Mouse (Mus musculus): Measurements from ENCODE around the gene Pycr1. TPM values are rescaled to one million over a fixed set of nuclear protein-coding genes. Genes with fewer than 3 reads are reported as not detected.

Pycr1 gene
- polyA plus RNA-seq (2012; ENCODE audit: low replicate concordance): 1.2 and 1.3 TPM in 2 replicates

DNA sequence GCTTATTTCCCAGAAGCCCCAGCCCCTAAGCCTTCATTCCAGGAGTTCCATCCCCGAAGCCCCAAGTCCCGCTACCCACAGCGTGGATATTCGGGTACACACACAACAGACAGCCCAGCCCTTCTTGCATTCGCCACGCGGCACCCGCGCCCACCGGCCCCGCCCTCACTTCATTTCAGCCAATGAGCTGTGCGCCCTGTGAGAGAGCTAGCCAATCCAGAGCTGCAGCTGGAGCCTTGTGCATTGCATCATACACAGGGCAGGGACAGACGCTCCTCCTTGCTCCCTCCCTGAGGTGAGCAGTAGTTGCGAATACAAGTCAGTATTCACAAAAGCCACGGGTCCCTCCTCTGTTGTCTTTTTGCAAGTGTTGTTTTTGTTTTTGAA is at the start of gene Pycr1:
TSS of gene Pycr1 (minus strand) at position 169 of the 387 bp plus-strand sequence.

DNA sequence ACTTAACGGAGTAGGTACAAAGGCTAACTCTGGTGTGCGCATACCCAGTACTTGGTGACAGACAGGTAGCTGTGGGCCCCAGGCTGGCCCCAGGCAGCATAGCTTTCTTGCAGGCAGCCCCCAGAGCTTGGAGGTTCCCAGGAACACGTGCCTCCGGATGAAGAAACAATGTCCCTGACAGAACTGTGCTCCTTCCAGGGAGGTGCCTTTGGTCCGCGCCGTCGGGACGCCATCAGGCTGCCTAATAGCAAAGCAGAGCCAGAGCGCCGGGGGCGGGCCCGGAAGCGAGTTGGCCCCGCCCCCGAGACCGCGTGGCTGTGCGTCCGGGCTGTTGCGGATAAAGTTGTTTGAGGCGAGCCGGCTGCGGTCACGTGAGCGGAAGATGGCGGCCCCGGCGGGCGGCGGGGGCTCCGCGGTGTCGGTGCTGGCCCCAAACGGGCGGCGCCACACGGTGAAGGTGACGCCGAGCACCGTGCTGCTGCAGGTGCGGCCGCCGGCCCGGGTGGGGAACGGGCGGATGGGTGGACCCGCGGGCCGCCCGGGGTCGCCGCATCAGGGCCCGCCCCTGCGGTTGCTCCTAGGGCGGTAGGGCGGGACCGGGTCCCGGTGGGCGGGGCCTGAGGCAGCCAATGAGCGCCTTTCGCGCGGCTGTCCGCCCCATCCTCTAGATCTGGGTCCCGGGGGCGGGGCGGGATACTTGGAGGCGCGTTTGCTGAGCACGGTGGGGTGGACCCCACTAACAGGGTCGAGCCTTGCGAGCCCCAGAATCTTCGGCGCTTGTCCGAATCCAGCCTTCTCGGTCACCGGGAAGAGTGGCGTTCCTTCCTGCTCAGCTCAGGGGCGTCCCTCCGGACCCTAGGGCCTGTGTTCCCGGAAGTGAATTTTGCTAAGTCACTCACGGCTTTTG is 29.4 kb upstream of the Pycr1 start, which contains the start of gene Aspscr1:
TSS of gene Aspscr1 (plus strand) at position 287 of the 907 bp plus-strand sequence.

DNA sequence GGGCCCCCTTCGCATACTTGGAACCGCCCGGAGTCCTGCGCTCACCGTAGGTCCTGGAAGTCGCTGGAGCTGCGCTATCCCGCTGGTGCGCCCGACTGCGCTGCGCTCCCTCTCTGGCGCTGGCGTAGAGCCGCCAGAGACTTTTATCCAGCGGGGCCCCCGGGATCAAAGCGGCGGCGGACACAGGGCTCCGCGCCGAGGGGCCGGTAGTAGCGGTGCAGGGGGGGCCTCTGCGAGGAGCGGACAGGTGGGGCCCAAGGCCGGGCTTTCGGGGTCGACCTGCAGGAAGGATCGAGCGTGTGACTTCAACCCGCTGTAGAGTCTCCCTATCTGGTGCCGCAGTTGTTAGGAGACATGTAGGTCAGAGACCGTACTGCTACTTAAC is 17.5 kb upstream of the Pycr1 start, which contains the start of gene Notum:
TSS of gene Notum (minus strand) at position 100 of the 385 bp plus-strand sequence.

DNA sequence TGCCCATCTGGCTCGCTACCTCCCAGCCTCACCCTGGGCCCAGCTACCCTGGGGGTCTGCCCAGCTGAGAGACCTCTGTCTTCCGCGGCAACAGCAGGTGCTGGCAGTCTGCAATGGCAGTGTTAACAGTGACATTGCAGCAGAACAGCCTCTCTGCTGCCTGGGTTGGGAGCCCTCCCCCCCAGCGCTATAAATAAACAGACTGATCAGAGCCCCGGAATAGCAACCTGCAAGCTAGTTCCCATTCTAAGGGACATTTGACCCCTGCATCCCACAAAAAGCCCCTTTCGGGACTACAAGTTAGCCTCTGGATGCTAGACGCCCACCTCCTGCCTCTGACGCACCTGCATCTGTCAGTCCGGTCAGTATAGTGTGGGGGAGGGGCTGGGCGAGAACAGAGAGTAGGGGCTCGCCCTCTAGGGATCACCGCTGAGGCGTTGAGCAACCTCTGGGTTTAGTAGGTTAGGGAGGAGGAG is 4.5 kb upstream of the Pycr1 start, which contains the start of gene Myadml2:
TSS of gene Myadml2 (minus strand) at position 158 of the 476 bp plus-strand sequence.

DNA sequence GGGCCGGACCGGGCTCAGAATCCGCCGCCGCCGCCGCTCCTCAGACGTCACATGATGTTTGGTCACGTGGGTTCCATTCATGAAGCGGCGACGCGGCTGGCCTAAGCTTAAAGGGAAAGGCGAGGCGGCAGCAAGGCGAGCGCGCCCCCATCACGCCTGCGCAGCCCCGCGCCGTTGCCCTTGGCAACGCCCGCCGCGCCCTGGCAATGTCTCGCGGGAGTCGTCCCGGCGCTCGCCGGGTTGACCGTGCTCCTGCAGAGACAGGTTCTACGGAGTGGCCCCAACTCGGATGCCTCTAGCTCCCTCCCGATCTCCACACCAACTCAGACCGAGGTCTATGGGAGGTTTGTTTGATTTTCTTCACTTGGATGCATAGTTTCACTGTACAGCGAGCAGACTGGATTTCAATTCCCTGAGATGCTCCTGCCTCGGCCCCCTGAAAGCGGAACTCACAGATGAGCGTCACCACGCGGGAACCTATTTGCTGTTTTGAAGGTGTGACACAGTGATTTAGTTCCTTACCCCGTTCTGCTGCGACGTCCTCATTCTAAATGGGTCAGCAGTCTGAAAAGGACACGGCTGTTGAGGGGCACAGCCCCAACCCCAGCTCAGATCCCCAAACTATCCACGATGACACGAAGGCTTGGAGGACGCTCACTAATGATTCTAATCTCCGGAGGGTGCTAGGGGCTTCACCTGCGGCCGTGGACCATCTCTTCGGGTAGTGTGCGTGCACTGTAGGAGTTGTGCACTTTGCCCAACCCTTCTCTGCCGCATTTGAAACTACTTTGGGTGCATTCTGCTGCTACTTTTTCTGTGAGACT is 9.8 kb downstream of the Pycr1 start, which contains the start of gene Mafg:
TSS of gene Mafg (minus strand) at position 81 of the 824 bp plus-strand sequence.

DNA sequence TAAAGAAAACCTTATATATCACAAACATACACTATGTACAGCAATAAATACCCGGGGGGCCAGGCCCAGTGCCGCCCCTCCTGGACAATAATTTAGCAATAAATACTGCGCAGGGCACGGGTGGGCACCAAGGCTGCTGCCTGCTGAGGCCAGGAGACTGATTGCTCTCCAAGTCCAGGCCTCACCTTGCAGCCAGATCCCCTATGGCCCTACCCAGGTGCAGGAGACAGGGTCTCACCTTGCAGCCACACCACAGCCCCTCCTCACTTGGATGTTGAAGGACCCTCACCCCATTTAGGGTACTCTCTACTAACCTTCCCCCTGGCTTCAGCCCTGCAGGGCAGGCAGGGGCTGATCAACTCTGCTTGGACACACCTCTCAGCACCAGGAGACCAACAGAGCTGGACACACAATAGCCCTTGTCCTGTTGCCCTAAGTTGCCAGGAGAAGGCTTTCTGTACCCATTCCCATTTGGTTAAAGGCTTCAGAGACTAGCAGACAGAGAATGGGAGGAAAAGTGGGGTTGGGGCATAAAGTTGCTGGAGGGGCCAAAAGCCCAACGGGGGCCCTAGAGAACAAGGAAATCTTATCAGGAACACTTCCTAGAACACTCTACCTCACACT is 18.3 kb downstream of the Pycr1 start, which contains the start of gene Sirt7:
TSS of gene Sirt7 (minus strand) at position 89 of the 624 bp plus-strand sequence.

DNA sequence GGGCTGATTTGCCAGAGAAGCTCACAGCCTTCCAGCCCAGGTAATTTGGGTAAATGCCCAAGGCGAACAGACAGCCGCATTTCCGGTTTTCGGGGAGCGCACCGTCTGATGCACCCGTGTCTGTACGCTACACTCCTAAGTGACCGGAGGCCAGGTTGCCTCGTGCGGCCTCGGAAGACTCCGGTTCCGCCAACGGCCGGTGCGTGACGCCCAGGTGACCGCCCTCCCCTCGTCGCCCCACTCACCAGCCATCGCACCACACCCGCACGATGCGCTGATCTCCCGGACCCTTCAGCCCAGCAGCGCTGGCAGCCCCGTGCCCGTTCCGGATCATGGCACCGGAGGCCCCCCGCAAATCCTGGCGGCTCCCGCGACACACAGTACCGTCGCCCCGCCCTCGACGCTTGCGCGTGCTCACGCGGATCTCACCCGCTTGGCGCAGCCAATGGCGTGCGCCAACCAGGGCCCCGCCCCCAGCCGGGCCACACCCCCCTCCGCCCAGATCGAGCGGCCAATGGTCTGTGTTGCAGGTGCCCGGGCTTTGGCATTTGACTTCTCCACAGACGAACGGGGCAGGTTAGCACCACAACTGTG is 26.0 kb downstream of the Pycr1 start, which contains the start of gene Pcyt2:
TSS of gene Pcyt2 (minus strand) at position 418 of the 594 bp plus-strand sequence.

DNA sequence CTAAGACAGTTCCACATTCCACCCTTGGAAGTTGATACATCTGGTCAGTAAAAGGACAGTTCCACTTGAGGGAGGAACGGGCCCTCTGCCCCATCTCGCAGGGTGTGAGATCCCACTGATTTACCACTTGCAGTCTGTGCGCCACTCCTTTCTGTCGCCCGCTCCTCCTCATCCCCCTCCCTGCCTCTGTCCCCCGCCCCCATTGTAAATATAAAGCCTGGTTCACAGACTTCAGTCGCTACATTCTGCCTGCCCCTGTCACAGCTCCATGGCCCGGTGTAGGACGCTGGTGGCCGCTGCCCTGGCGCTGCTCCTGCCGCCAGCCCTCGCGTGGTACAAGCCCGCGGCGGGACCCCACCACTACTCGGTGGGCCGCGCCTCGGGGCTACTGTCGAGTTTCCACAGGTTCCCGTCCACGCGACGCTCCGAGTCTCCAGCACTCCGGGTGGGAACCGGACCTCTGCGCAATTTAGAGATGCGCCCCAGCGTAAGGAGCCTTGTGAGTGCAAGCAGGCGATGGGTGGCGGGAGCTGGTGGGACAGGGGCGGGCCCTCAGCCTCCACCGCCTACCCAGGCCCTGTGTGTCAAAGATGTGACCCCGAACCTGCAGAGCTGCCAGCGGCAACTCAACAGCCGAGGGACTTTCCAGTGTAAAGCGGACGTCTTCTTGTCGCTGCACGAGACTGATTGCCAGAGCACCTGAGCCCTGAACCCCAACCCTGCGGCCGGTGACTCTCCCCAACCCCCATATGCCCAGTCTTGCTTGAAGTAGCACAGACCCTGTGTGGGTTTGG is 35.1 kb downstream of the Pycr1 start, which contains the start of gene Npb:
TSS of gene Npb (plus strand) at position 237 of the 794 bp plus-strand sequence.

DNA sequence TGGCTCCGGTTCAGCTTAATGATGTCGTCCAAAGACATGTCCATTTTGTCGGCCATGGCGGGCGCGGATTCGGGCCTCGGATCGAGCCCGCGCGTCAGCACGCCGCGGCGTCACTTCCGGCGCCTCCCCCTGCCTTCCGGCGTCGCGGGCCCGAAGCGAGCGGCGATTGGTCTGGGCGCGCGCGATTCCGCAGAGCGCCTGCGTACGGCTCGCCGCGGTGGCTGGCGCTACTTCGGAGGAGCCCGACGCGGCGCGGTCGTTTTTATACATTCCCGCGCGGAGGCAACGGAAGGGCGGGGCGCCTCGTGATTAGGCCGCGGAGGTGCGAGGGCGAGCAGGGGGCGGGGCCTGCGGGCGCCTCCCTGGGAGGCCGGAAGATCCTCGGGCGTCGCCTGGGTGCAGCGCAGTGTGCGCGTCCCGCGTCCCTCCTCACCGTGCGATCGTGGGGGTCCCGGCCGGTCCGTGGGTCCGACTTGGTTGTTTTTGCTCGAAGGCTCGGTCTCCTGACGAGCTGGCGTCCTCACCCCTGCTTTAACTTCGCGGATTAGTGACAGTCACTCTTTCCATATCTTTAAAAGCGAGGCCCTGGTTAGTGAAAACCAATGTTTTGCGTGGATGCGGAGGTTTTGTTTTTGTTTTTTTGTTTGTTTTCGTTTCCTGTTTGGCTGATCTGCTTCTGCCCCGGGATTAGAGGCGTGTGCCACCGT is 45.1 kb downstream of the Pycr1 start, which contains the start of the genes Alyref and Anapc11:
TSS of gene Alyref (minus strand) at position 83 of the 707 bp plus-strand sequence.
TSS of gene Anapc11 (plus strand) at position 139 of the 707 bp plus-strand sequence.

Other genes with a start within 250 kb of the Pycr1 start
- 61.4 and 65.9 TPM in 2 replicates for gene Nploc4, start 206.1 kb downstream of the Pycr1 start, polyA plus RNA-seq (2012; ENCODE audit: low replicate concordance)
- 0.07 TPM in 1 of 2 replicates, not detected in the other for gene Tspan10, start 201.1 kb downstream of the Pycr1 start, polyA plus RNA-seq (2012; ENCODE audit: low replicate concordance)
- gene Pde6g, start 190.3 kb downstream of the Pycr1 start, polyA plus RNA-seq (2012; ENCODE audit: low replicate concordance): 0.13 and 0.58 TPM in 2 replicates
- gene Oxld1, start 185.7 kb downstream of the Pycr1 start, polyA plus RNA-seq (2012; ENCODE audit: low replicate concordance): 10.5 and 12.8 TPM in 2 replicates
- gene Ccdc137, start 185.7 kb downstream of the Pycr1 start, polyA plus RNA-seq (2012; ENCODE audit: low replicate concordance): 20.5 and 30.8 TPM in 2 replicates
- 27.3 and 31.8 TPM in 2 replicates for gene Arl16, start 176.2 kb downstream of the Pycr1 start, polyA plus RNA-seq (2012; ENCODE audit: low replicate concordance)
- 130 and 185 TPM in 2 replicates for gene Mrpl12, start 159.2 kb downstream of the Pycr1 start, polyA plus RNA-seq (2012; ENCODE audit: low replicate concordance)
- gene Slc25a10, start 151.9 kb downstream of the Pycr1 start, polyA plus RNA-seq (2012; ENCODE audit: low replicate concordance): 27.5 and 43.7 TPM in 2 replicates
- gene Gcgr, start 113.1 kb downstream of the Pycr1 start, polyA plus RNA-seq (2012; ENCODE audit: low replicate concordance): not detected in 2 replicates
- gene Mcrip1, start 94.0 kb downstream of the Pycr1 start, polyA plus RNA-seq (2012; ENCODE audit: low replicate concordance): 130 and 145 TPM in 2 replicates
- gene Ppp1r27, start 92.6 kb downstream of the Pycr1 start, polyA plus RNA-seq (2012; ENCODE audit: low replicate concordance): not detected in 2 replicates
- gene P4hb, start 70.5 kb downstream of the Pycr1 start, polyA plus RNA-seq (2012; ENCODE audit: low replicate concordance): 322 and 696 TPM in 2 replicates
- gene Arhgdia, start 62.1 kb downstream of the Pycr1 start, polyA plus RNA-seq (2012; ENCODE audit: low replicate concordance): 989 and 1,139 TPM in 2 replicates
- 123 and 133 TPM in 2 replicates for gene Alyref, start 45.4 kb downstream of the Pycr1 start, polyA plus RNA-seq (2012; ENCODE audit: low replicate concordance)
- 30.2 and 93.3 TPM in 2 replicates for gene Anapc11, start 45.3 kb downstream of the Pycr1 start, polyA plus RNA-seq (2012; ENCODE audit: low replicate concordance)
- gene Npb, start 35.3 kb downstream of the Pycr1 start, polyA plus RNA-seq (2012; ENCODE audit: low replicate concordance): 3.7 and 6.2 TPM in 2 replicates
- 62.9 and 99.6 TPM in 2 replicates for gene Pcyt2, start 25.8 kb downstream of the Pycr1 start, polyA plus RNA-seq (2012; ENCODE audit: low replicate concordance)
- 225 and 508 TPM in 2 replicates for gene Sirt7, start 18.5 kb downstream of the Pycr1 start, polyA plus RNA-seq (2012; ENCODE audit: low replicate concordance)
- 42.4 and 46.3 TPM in 2 replicates for gene Mafg, start 10.2 kb downstream of the Pycr1 start, polyA plus RNA-seq (2012; ENCODE audit: low replicate concordance)
- 0.42 and 1.4 TPM in 2 replicates for gene Myadml2, start 4.4 kb upstream of the Pycr1 start, polyA plus RNA-seq (2012; ENCODE audit: low replicate concordance)
- not detected in 2 replicates for gene Notum, start 17.4 kb upstream of the Pycr1 start, polyA plus RNA-seq (2012; ENCODE audit: low replicate concordance)
- gene Aspscr1, start 29.2 kb upstream of the Pycr1 start, polyA plus RNA-seq (2012; ENCODE audit: low replicate concordance): 214 and 360 TPM in 2 replicates
- 30.9 and 103 TPM in 2 replicates for gene Cenpx, start 70.0 kb upstream of the Pycr1 start, polyA plus RNA-seq (2012; ENCODE audit: low replicate concordance)
- 32.9 and 53.7 TPM in 2 replicates for gene Lrrc45, start 70.2 kb upstream of the Pycr1 start, polyA plus RNA-seq (2012; ENCODE audit: low replicate concordance)
- gene Rac3, start 77.7 kb upstream of the Pycr1 start, polyA plus RNA-seq (2012; ENCODE audit: low replicate concordance): 5.3 and 8.2 TPM in 2 replicates
- gene Dcxr, start 83.5 kb upstream of the Pycr1 start, polyA plus RNA-seq (2012; ENCODE audit: low replicate concordance): 20.4 and 47.0 TPM in 2 replicates
- 7.5 and 8.2 TPM in 2 replicates for gene Cbr2, start 88.3 kb upstream of the Pycr1 start, polyA plus RNA-seq (2012; ENCODE audit: low replicate concordance)
- gene Hmga1b, start 119.0 kb upstream of the Pycr1 start, polyA plus RNA-seq (2012; ENCODE audit: low replicate concordance): 196 and 300 TPM in 2 replicates
- gene Rfng, start 140.4 kb upstream of the Pycr1 start, polyA plus RNA-seq (2012; ENCODE audit: low replicate concordance): 32.8 and 46.1 TPM in 2 replicates
- gene Gps1, start 140.5 kb upstream of the Pycr1 start, polyA plus RNA-seq (2012; ENCODE audit: low replicate concordance): 27.5 and 29.8 TPM in 2 replicates
- gene Dus1l, start 152.6 kb upstream of the Pycr1 start, polyA plus RNA-seq (2012; ENCODE audit: low replicate concordance): 78.0 and 102 TPM in 2 replicates
- gene Fasn, start 180.8 kb upstream of the Pycr1 start, polyA plus RNA-seq (2012; ENCODE audit: low replicate concordance): 64.1 and 156 TPM in 2 replicates